Mouse (Mus musculus): Measurements from ENCODE around the gene Disc1. TPM values are rescaled to one million over a fixed set of nuclear protein-coding genes. Genes with fewer than 3 reads are reported as not detected.

Disc1 gene
- polyA plus RNA-seq, 1 experiment = 1.0 TPM

- DNase-seq (ENCODE audit: extremely low spot score in 1 of 2, low spot score in 1 of 2) = no peak
Measured at GRCm38 (mm10) chr8:125174851-125175250, 120.9 kb downstream of the Disc1 start.

- DNase-seq (ENCODE audit: extremely low spot score in 1 of 2, low spot score in 1 of 2) = no peak
Measured at GRCm38 (mm10) chr8:125175661-125176060, 121.7 kb downstream of the Disc1 start.

GRCm38 (mm10) chr8:125177091-125177490 is 123.1 kb downstream of the Disc1 start:
- DNase-seq (ENCODE audit: extremely low spot score in 1 of 2, low spot score in 1 of 2) = no peak

- DNase-seq (ENCODE audit: extremely low spot score in 1 of 2, low spot score in 1 of 2) = no peak
Measured at GRCm38 (mm10) chr8:125177958-125178357, 124.0 kb downstream of the Disc1 start.

GRCm38 (mm10) chr8:125183548-125184451 is 129.8 kb downstream of the Disc1 start:
- peak in 1 of 2 experiments; percentile 91 for DNase-seq (ENCODE audit: extremely low spot score in 1 of 2, low spot score in 1 of 2)

GRCm38 (mm10) chr8:125184452-125184817 is 130.4 kb downstream of the Disc1 start:
- no peak for DNase-seq (ENCODE audit: extremely low spot score in 1 of 2, low spot score in 1 of 2)

- no peak for DNase-seq (ENCODE audit: extremely low spot score in 1 of 2, low spot score in 1 of 2)
Measured at GRCm38 (mm10) chr8:125184881-125185280, 130.9 kb downstream of the Disc1 start.

- no peak for DNase-seq (ENCODE audit: extremely low spot score in 1 of 2, low spot score in 1 of 2)
Measured at GRCm38 (mm10) chr8:125187044-125187443, 133.0 kb downstream of the Disc1 start.

- no peak for DNase-seq (ENCODE audit: extremely low spot score in 1 of 2, low spot score in 1 of 2)
Measured at GRCm38 (mm10) chr8:125193701-125194100, 139.7 kb downstream of the Disc1 start.

GRCm38 (mm10) chr8:125195121-125195520 is 141.1 kb downstream of the Disc1 start:
- DNase-seq (ENCODE audit: extremely low spot score in 1 of 2, low spot score in 1 of 2) = no peak

GRCm38 (mm10) chr8:125196573-125197094 is 142.6 kb downstream of the Disc1 start:
- no peak for DNase-seq (ENCODE audit: extremely low spot score in 1 of 2, low spot score in 1 of 2)

GRCm38 (mm10) chr8:125197341-125198002 is 143.5 kb downstream of the Disc1 start:
- no peak for DNase-seq (ENCODE audit: extremely low spot score in 1 of 2, low spot score in 1 of 2)

GRCm38 (mm10) chr8:125198420-125199196 is 144.6 kb downstream of the Disc1 start:
- DNase-seq (ENCODE audit: extremely low spot score in 1 of 2, low spot score in 1 of 2) = no peak

- no peak for DNase-seq (ENCODE audit: extremely low spot score in 1 of 2, low spot score in 1 of 2)
Measured at GRCm38 (mm10) chr8:125199197-125199939, 145.4 kb downstream of the Disc1 start.

- DNase-seq (ENCODE audit: extremely low spot score in 1 of 2, low spot score in 1 of 2) = no peak
Measured at GRCm38 (mm10) chr8:125200273-125200863, 146.4 kb downstream of the Disc1 start.

GRCm38 (mm10) chr8:125201650-125202049 is 147.7 kb downstream of the Disc1 start:
- DNase-seq (ENCODE audit: extremely low spot score in 1 of 2, low spot score in 1 of 2) = no peak

GRCm38 (mm10) chr8:125203016-125203415 is 149.0 kb downstream of the Disc1 start:
- no peak for DNase-seq (ENCODE audit: extremely low spot score in 1 of 2, low spot score in 1 of 2)

- DNase-seq (ENCODE audit: extremely low spot score in 1 of 2, low spot score in 1 of 2) = no peak
Measured at GRCm38 (mm10) chr8:125205556-125205955, 151.6 kb downstream of the Disc1 start.

GRCm38 (mm10) chr8:125206391-125206790 is 152.4 kb downstream of the Disc1 start:
- no peak for DNase-seq (ENCODE audit: extremely low spot score in 1 of 2, low spot score in 1 of 2)

- DNase-seq (ENCODE audit: extremely low spot score in 1 of 2, low spot score in 1 of 2) = no peak
Measured at GRCm38 (mm10) chr8:125206962-125207361, 153.0 kb downstream of the Disc1 start.
